8 mouse cellular contexts compared by ENCODE assay signal in the genomic region with DNA sequence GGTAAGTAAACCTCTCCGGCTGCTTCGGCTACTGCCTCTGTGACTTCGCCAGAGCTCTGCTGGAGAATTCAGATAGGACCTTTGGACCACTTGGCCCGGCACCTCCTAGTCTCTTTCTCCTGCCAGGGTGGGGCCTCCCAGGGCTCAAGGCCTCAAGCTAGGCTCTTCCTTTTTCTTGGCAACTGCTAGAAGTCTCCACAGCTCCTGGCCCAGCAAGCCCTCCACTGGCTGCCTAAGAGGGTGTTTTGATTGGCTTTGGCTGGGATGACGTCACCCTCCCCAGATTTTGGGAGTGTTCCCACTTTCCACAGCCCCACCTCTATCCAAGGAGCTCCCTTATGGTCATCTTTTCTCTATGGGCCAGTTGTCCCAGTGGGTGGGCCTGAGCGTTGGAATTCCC.
A peak's percentile ranks its signal among the peaks of the same experiment; 100 is the strongest.
DNase-seq lines count a peak whose midpoint lies in the region; ATAC-seq and TF ChIP-seq lines count a peak whose summit lies in the region.

No protein-coding gene starts in this region.

- H3K4me1 ChIP-seq in liver, adult 2 months (ENCODE audit: control insufficient read depth, insufficient read depth, low read length): no peaks in the 10 kb centered on the region; the same call in 1 of the 2 replicates
- peaks cover 6% of the 10 kb centered on the region; the same call in 1 of the 2 replicates for H3K4me1 ChIP-seq in liver, embryonic 11.5 days (replicated peaks; ENCODE audit: control insufficient read depth, insufficient read depth, low read length)
- H3K4me1 ChIP-seq in cerebellum, adult 2 months (ENCODE audit: control insufficient read depth, insufficient read depth, low read length): peaks cover 9% of the 10 kb centered on the region
- peaks cover 13% of the 10 kb centered on the region for H3K4me1 ChIP-seq in heart, embryonic 16.5 days (ENCODE audit: control insufficient read depth, insufficient read depth, low read length)

- H3K27me3 ChIP-seq in liver, adult 2 months (ENCODE audit: control insufficient read depth, insufficient read depth, low read length): no peaks in the 10 kb centered on the region
- H3K27me3 ChIP-seq in liver, embryonic 11.5 days (replicated peaks; ENCODE audit: control insufficient read depth, insufficient read depth, low read length): no peaks in the 10 kb centered on the region
- H3K27me3 ChIP-seq in cerebellum, adult 2 months (ENCODE audit: control insufficient read depth, insufficient read depth, low read length): no peaks in the 10 kb centered on the region
- no peaks in the 10 kb centered on the region for H3K27me3 ChIP-seq in heart, embryonic 16.5 days (ENCODE audit: control insufficient read depth, insufficient read depth, low read length)

- H3K79me2 ChIP-seq in liver, adult 2 months (ENCODE audit: control insufficient read depth, insufficient read depth, low read length): no peaks in the 10 kb centered on the region

- H3K9me3 ChIP-seq in liver, embryonic 11.5 days (ENCODE audit: control insufficient read depth, low read length): no peaks in the 10 kb centered on the region
- H3K9me3 ChIP-seq in heart, embryonic 16.5 days (replicated peaks; ENCODE audit: control insufficient read depth, low read length): no peaks in the 10 kb centered on the region

- H3K4me2 ChIP-seq in liver, embryonic 11.5 days: no peak overlapping the region
- no peak overlapping the region for H3K4me2 ChIP-seq in heart, embryonic 16.5 days (ENCODE audit: low read depth, low read length)

- H3K4me3 ChIP-seq in liver, adult 2 months (ENCODE audit: insufficient read depth, low read depth, low read length): no peak overlapping the region
- no peak overlapping the region for H3K4me3 ChIP-seq in liver, embryonic 11.5 days (ENCODE audit: low read depth, low read length)
- H3K4me3 ChIP-seq in cerebellum, adult 2 months (replicated peaks; ENCODE audit: insufficient read depth, low read depth, low read length): no peak overlapping the region
- no peak overlapping the region for H3K4me3 ChIP-seq in heart, embryonic 16.5 days (ENCODE audit: low read length)

- TF ChIP-seq POLR2A in liver, adult 2 months (IDR thresholded peaks at IDR 0.05; ENCODE audit: extremely low read depth, insufficient read depth, low read length): no peak
- TF ChIP-seq POLR2A in cerebellum, adult 2 months (IDR thresholded peaks at IDR 0.05; ENCODE audit: borderline replicate concordance, insufficient read depth, low read length): no peak

- no peak for TF ChIP-seq CTCF in liver, adult 2 months (IDR thresholded peaks at IDR 0.05; ENCODE audit: low read depth, low read length)
- no peak for TF ChIP-seq CTCF in cerebellum, adult 2 months (IDR thresholded peaks at IDR 0.05; ENCODE audit: borderline replicate concordance, insufficient read depth, low read depth, low read length)

- peak; percentile 43 for DNase-seq in liver, adult 2 months (ENCODE audit: extremely low read depth, low read depth, low spot score)
- DNase-seq in liver, embryonic 11.5 days (ENCODE audit: low spot score): no peak
- peak; percentile 64 to 75 for DNase-seq in cerebellum, adult 2 months
- DNase-seq in layer of hippocampus, adult 9-11 months: peak; percentile 42
- DNase-seq in testis, postnatal 14 days (ENCODE audit: low spot score): peak; percentile 79
- DNase-seq in embryo, embryonic 10 days (ENCODE audit: low spot score): no peak

- no peak overlapping the region for H3K27ac ChIP-seq in liver, adult 2 months (replicated peaks; ENCODE audit: insufficient read depth, low read depth, low read length)
- H3K27ac ChIP-seq in liver, embryonic 11.5 days (ENCODE audit: low read depth, low read length): no peak overlapping the region
- 0 out of 2 replicates have a peak overlapping the region, but pooled peaks have one; percentile 3 for H3K27ac ChIP-seq in cerebellum, adult 2 months (ENCODE audit: insufficient read depth, low read length)
- peak overlapping the region; percentile 77 for H3K27ac ChIP-seq in heart, embryonic 16.5 days (ENCODE audit: low read length)

- ATAC-seq in liver, embryonic 11.5 days (replicated peaks; ENCODE audit: low FRiP score): no peak
- peak; percentile 66 for ATAC-seq in heart, embryonic 16.5 days (replicated peaks; ENCODE audit: extremely low read depth, insufficient read depth, low FRiP score)
- ATAC-seq in megakaryocyte, adult 5-6 weeks (ENCODE audit: poor library complexity, severe bottlenecking): no peak

- no peak overlapping the region for H3K9ac ChIP-seq in liver, adult 2 months (ENCODE audit: low read depth, low read length)
- H3K9ac ChIP-seq in liver, embryonic 11.5 days (ENCODE audit: low read depth, low read length): no peak overlapping the region
- no peak overlapping the region for H3K9ac ChIP-seq in heart, embryonic 16.5 days (ENCODE audit: low read length)

- H3K36me3 ChIP-seq in liver, adult 2 months (ENCODE audit: control insufficient read depth, insufficient read depth, low read length): no peaks in the 10 kb centered on the region
- H3K36me3 ChIP-seq in liver, embryonic 11.5 days (ENCODE audit: control insufficient read depth, insufficient read depth, low read length): no peaks in the 10 kb centered on the region
- H3K36me3 ChIP-seq in heart, embryonic 16.5 days (ENCODE audit: control insufficient read depth, insufficient read depth): no peaks in the 10 kb centered on the region

- 33% methylated on average over 6 of the region's 6 CpGs for WGBS in liver, adult 2 months
- 86% methylated on average over 6 of the region's 6 CpGs for WGBS in liver, embryonic 11.5 days
- WGBS in cerebellum, adult 2 months: 20% methylated on average over 6 of the region's 6 CpGs
- WGBS in heart, embryonic 16.5 days: 57% methylated on average over 6 of the region's 6 CpGs

Comparison
In these comparisons a context has a peak if more than half of its experiments do, and no peak if none do; other contexts are left out.
1. DNase-seq: peak in liver, adult 2 months (single experiment), cerebellum, adult 2 months (2 of 2), layer of hippocampus, adult 9-11 months (single experiment) and testis, postnatal 14 days (single experiment); none in liver, embryonic 11.5 days (single experiment) and embryo, embryonic 10 days (single experiment).
2. H3K27ac ChIP-seq: peak in cerebellum, adult 2 months (single experiment) and heart, embryonic 16.5 days (single experiment); none in liver, adult 2 months (single experiment) and liver, embryonic 11.5 days (single experiment).